Mouse (Mus musculus): ENCODE data around the gene C5ar2. TPM values are rescaled to one million over a fixed set of nuclear protein-coding genes. Genes with fewer than 3 reads are reported as not detected.
A peak's percentile ranks its signal among the peaks of the same experiment; 100 is the strongest.

The C5ar2 gene
- polyA plus RNA-seq, 2 experiments = 0.33 to 0.56 TPM

GRCm38 (mm10) chr7:16285450-16286025, 41.6 kb upstream of the C5ar2 start:
- peak overlapping the region; percentile 53 for H3K9ac ChIP-seq (replicated peaks)
- H3K9me3 ChIP-seq (ENCODE audit: control insufficient read depth, low read length) = no peaks in the 10 kb centered on the region
- peak overlapping the region; percentile 77 for H3K27ac ChIP-seq
- DNase-seq (ENCODE audit: low read depth in 3 of 3, low spot score in 3 of 3) (peak; percentile 57 to 62 (median 58)), ATAC-seq (ENCODE audit: insufficient read depth) (peak; percentile 24)
- H3K4me3 ChIP-seq (ENCODE audit: insufficient read depth in 1 of 2, low read depth in 2 of 2, low read length in 2 of 2) = peak overlapping the region; percentile 63 to 84
- no peak for TF ChIP-seq CTCF (IDR thresholded peaks at IDR 0.05; ENCODE audit: low read depth)
- no peak for TF ChIP-seq EP300 (IDR thresholded peaks at IDR 0.05; ENCODE audit: low read depth)
- no peaks in the 10 kb centered on the region for H3K27me3 ChIP-seq (ENCODE audit: control insufficient read depth, insufficient read depth, low read length)
- H3K4me1 ChIP-seq (replicated peaks; ENCODE audit: control insufficient read depth in 2 of 2, insufficient read depth in 2 of 2, low read length in 1 of 2) = peaks cover 9 to 15% of the 10 kb centered on the region in 2 experiments
- H3K36me3 ChIP-seq (replicated peaks; ENCODE audit: control insufficient read depth, insufficient read depth, low read depth) = peaks cover 35% of the 10 kb centered on the region
- 1% methylated on average over 14 of the region's 14 CpGs for WGBS (ENCODE audit: insufficient replicate concordance)
- peak overlapping the region; percentile 81 for H3K4me2 ChIP-seq (ENCODE audit: low read depth)

- H3K9ac ChIP-seq (replicated peaks) = no peak overlapping the region; the same call in 1 of the 2 replicates
- peaks cover 9 to 15% of the 10 kb centered on the region in 2 experiments for H3K4me1 ChIP-seq (replicated peaks; ENCODE audit: control insufficient read depth in 2 of 2, insufficient read depth in 2 of 2, low read length in 1 of 2)
- DNase-seq (ENCODE audit: low read depth in 3 of 3, low spot score in 3 of 3) (no peak), ATAC-seq (ENCODE audit: insufficient read depth) (no peak)
- H3K4me2 ChIP-seq (ENCODE audit: low read depth) = peak overlapping the region; percentile 81
- TF ChIP-seq EP300 (IDR thresholded peaks at IDR 0.05; ENCODE audit: low read depth) (no peak), CTCF (IDR thresholded peaks at IDR 0.05; ENCODE audit: low read depth) (no peak)
- peak overlapping the region; percentile 77 for H3K27ac ChIP-seq
- H3K36me3 ChIP-seq (replicated peaks; ENCODE audit: control insufficient read depth, insufficient read depth, low read depth) = peaks cover 37% of the 10 kb centered on the region
- no peaks in the 10 kb centered on the region for H3K9me3 ChIP-seq (ENCODE audit: control insufficient read depth, low read length)
- no peaks in the 10 kb centered on the region for H3K27me3 ChIP-seq (ENCODE audit: control insufficient read depth, insufficient read depth, low read length)
- WGBS (ENCODE audit: insufficient replicate concordance) = 70% methylated on average over 9 of the region's 9 CpGs
- H3K4me3 ChIP-seq (ENCODE audit: insufficient read depth in 1 of 2, low read depth in 2 of 2, low read length in 2 of 2) = peak overlapping the region; percentile 63 to 84; a peak in 3 of 4 replicates
Measured at GRCm38 (mm10) chr7:16284904-16285303, 41.0 kb upstream of the C5ar2 start.

- Histone ChIP-seq H3K9me3 (ENCODE audit: control insufficient read depth, low read length) (no peaks in the 10 kb centered on the region), H3K4me3 (ENCODE audit: insufficient read depth in 1 of 2, low read depth in 2 of 2, low read length in 2 of 2) (no peak overlapping the region), H3K36me3 (replicated peaks; ENCODE audit: control insufficient read depth, insufficient read depth, low read depth) (peaks cover 37% of the 10 kb centered on the region), H3K9ac (replicated peaks) (no peak overlapping the region), H3K4me1 (replicated peaks; ENCODE audit: control insufficient read depth in 2 of 2, insufficient read depth in 2 of 2, low read length in 1 of 2) (peaks cover 9 to 15% of the 10 kb centered on the region in 2 experiments), H3K27ac (no peak overlapping the region), H3K4me2 (ENCODE audit: low read depth) (no peak overlapping the region), H3K27me3 (ENCODE audit: control insufficient read depth, insufficient read depth, low read length) (no peaks in the 10 kb centered on the region)
- 87% methylated on average over 8 of the region's 8 CpGs for WGBS (ENCODE audit: insufficient replicate concordance)
- ATAC-seq (ENCODE audit: insufficient read depth) (no peak), DNase-seq (ENCODE audit: low read depth in 3 of 3, low spot score in 3 of 3) (no peak)
- TF ChIP-seq CTCF (IDR thresholded peaks at IDR 0.05; ENCODE audit: low read depth) (no peak), EP300 (IDR thresholded peaks at IDR 0.05; ENCODE audit: low read depth) (no peak)
Measured at GRCm38 (mm10) chr7:16284001-16284400, 40.0 kb upstream of the C5ar2 start.

- Histone ChIP-seq H3K9me3 (ENCODE audit: control insufficient read depth, low read length) (no peaks in the 10 kb centered on the region), H3K27ac (no peak overlapping the region), H3K4me1 (replicated peaks; ENCODE audit: control insufficient read depth in 2 of 2, insufficient read depth in 2 of 2, low read length in 1 of 2) (peaks cover 9 to 15% of the 10 kb centered on the region in 2 experiments), H3K36me3 (replicated peaks; ENCODE audit: control insufficient read depth, insufficient read depth, low read depth) (peaks cover 39% of the 10 kb centered on the region), H3K4me2 (ENCODE audit: low read depth) (no peak overlapping the region), H3K27me3 (ENCODE audit: control insufficient read depth, insufficient read depth, low read length) (no peaks in the 10 kb centered on the region), H3K9ac (replicated peaks) (no peak overlapping the region), H3K4me3 (ENCODE audit: insufficient read depth in 1 of 2, low read depth in 2 of 2, low read length in 2 of 2) (no peak overlapping the region)
- no peak for TF ChIP-seq CTCF (IDR thresholded peaks at IDR 0.05; ENCODE audit: low read depth)
- no peak for TF ChIP-seq EP300 (IDR thresholded peaks at IDR 0.05; ENCODE audit: low read depth)
- no peak for DNase-seq (ENCODE audit: low read depth in 3 of 3, low spot score in 3 of 3)
- 91% methylated on average over 13 of the region's 13 CpGs for WGBS (ENCODE audit: insufficient replicate concordance)
- no peak for ATAC-seq (ENCODE audit: insufficient read depth)
Measured at GRCm38 (mm10) chr7:16282334-16282733, 38.4 kb upstream of the C5ar2 start.

- Histone ChIP-seq H3K9ac (replicated peaks) (no peak overlapping the region), H3K36me3 (replicated peaks; ENCODE audit: control insufficient read depth, insufficient read depth, low read depth) (peaks cover 44% of the 10 kb centered on the region), H3K4me3 (ENCODE audit: insufficient read depth in 1 of 2, low read depth in 2 of 2, low read length in 2 of 2) (no peak overlapping the region), H3K4me2 (ENCODE audit: low read depth) (no peak overlapping the region), H3K27me3 (ENCODE audit: control insufficient read depth, insufficient read depth, low read length) (no peaks in the 10 kb centered on the region), H3K27ac (no peak overlapping the region), H3K9me3 (ENCODE audit: control insufficient read depth, low read length) (no peaks in the 10 kb centered on the region), H3K4me1 (replicated peaks; ENCODE audit: control insufficient read depth in 2 of 2, insufficient read depth in 2 of 2, low read length in 1 of 2) (peaks cover 10 to 19% of the 10 kb centered on the region in 2 experiments)
- no peak for ATAC-seq (ENCODE audit: insufficient read depth)
- WGBS (ENCODE audit: insufficient replicate concordance) = 87% methylated on average over 11 of the region's 11 CpGs
- DNase-seq (ENCODE audit: low read depth in 3 of 3, low spot score in 3 of 3) = no peak
- TF ChIP-seq CTCF (IDR thresholded peaks at IDR 0.05; ENCODE audit: low read depth) = no peak
- TF ChIP-seq EP300 (IDR thresholded peaks at IDR 0.05; ENCODE audit: low read depth) = no peak
Measured at GRCm38 (mm10) chr7:16280721-16281120, 36.8 kb upstream of the C5ar2 start.
